Mouse (Mus musculus): ENCODE data around the gene Prkcd.
A peak's percentile ranks its signal among the peaks of the same experiment; 100 is the strongest.
"Not testable (repeated sequence)": the region's sequence is repeated elsewhere in the genome, so short reads cannot be mapped to it uniquely, and the experiment has no call there.

The Prkcd gene

DNA sequence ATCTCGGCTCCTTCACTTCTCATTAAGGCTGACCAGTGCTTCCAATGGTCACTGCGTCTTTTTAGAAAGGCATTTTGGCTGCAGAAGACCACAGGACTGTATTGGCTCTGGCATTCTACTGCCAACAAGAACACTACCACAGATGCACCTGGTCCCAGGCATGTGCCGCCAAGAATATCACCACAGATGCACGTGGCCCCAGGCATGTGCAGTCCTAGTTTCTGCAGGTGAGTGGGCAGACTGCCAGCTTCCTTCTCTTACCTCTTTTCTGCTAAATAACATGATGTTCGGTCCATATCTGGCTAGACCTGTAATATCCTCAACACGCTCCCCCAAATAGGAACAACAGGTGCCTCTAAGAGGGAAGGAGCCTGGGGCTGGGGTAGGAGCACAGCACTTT lies 17.8 kb downstream of the Prkcd start:
- peak; percentile 60 for DNase-seq (ENCODE audit: low spot score)

DNA sequence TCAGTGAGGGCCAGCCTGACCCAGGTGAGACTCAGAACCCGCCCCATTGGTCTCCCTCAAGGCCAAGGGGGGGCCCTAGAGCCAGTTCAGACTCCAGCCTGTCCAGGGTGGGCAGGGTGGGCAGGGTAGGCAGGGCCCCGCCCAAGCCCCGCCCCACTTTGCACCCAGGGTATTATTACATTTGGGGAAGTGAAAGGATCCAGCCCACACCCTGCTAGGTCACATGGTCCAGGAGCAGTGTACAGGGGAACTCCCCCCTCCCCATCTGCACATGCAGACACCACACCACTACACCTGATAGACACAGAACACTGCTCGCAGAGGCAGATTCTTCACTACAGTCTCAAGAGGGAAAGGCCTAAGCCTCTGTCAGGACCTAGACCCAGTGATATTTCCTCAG lies 18.3 kb downstream of the Prkcd start:
- DNase-seq (ENCODE audit: low spot score), result no peak

DNA sequence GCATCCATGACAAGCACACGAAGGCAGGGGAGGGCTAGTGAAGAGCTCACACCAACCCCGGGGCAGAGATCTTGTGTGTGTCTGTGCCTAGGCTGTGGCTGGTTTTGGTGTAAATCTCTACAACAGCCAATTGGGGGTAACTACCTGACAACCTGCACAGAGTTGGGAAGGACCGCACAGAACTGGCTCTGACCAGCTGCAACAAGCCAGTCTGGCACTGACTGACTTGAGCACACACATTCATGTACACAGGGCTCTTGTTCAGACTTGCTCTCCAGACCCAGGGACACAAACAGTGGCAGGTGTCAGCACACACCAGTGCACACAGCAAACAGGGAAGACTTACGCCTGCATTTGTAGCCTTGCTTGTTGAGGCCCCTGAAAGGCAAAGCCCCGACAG lies 19.2 kb downstream of the Prkcd start:
- no peak for DNase-seq (ENCODE audit: low spot score)

DNA sequence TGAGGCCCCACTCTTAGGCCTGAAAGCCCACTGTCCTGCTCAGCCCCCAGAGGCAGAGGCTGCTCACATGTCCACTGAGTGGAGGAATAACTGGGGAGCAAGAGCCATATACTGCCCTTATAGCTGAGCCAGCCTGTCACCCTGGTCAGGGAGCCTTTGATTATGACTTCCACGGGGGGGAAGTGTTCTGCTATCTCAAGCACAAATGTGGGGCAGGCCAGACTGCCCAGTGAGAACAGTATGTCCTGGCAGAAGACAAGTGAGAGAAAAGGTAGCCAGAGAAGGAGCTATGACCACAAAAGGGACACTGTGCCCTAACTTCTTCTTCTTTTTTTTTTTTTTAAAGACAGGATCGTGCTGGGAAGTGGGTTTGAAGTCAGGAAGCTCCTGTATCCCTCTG lies 28.9 kb downstream of the Prkcd start:
- DNase-seq (ENCODE audit: low spot score), result no peak

DNA sequence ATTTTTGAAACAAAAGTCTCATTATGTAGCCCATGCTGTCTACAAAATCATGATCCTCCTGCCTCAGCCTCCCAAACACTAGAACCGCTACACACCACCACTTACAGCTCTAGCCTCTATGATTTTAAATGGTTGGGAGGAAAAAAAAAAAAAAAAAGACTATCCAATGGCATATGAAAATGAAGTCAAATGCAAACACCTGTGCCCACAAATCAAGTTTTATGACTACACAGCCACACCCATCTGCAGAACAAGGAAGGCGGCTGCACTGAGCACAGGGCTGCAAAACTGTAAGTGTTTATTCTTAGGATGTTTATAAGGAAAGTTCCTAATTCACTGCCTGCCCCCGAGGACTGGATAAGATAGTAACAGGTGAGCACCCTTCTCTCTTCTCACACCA lies 29.6 kb downstream of the Prkcd start:
- no peak for DNase-seq (ENCODE audit: low spot score)

DNA sequence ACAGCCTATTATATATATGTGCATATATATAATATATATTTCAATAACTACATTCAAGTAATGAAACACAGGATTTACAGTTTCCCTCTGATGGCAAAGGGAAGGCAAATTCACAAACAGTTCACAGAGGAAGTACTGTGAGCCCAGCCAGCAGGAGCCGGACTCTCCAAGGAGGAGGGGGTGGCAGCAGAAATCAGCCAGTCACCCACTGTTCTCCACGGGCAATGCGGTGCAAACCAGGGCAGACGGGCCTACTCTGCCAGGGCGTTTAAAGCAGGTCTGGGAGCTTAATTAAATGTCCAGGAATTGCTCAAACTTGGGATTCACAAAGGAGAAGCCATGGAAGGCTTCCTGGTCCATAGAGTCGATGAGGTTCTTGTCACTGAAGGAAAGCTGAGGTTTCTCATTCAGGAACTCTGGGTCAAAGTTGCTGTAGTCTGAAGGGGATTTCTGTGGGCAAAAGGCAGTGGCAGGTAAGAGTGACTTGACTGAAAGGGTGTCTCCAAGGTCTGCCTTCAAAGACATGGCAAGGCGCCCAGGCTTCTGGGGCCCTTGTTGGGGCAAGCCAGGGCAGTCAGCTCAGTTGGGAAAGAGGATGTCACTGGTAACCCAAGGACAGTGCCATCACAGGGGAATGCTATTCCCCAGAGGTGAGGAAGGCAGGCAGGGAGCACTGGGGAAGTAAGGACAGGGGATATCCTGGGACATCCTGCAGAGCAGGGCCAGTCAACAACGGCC lies 30.3 kb downstream of the Prkcd start:
- no peak for DNase-seq (ENCODE audit: low spot score)

DNA sequence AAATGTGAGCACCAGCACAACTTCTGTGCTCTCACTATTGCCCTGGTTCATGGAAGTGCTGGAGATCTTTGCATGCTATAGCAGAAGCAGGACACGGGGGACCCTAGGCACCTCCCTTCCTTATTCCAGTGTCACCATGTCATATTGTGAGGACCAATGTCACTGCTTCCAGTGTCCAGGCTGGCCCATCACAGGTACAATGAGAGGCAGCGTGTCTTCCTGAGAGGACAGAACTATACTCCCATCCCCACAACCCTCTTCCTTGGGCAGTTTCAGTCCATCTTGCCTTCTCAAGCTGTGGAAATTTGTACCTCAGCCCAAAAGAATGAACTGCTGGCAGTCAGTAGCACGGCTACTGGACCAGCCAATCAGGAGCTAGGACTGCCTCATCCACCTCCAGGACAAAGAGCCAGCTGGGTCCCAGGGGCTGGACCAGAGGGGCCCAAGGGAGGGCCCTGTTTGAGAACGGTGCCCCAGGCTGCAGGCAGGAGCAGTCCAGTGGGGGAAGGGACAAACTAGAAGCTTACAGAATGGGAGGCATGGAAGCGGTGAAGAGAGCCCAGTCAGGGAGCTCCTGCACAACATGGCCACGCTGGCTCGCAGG lies 31.8 kb downstream of the Prkcd start:
- DNase-seq (ENCODE audit: low spot score), result peak; percentile 53

DNA sequence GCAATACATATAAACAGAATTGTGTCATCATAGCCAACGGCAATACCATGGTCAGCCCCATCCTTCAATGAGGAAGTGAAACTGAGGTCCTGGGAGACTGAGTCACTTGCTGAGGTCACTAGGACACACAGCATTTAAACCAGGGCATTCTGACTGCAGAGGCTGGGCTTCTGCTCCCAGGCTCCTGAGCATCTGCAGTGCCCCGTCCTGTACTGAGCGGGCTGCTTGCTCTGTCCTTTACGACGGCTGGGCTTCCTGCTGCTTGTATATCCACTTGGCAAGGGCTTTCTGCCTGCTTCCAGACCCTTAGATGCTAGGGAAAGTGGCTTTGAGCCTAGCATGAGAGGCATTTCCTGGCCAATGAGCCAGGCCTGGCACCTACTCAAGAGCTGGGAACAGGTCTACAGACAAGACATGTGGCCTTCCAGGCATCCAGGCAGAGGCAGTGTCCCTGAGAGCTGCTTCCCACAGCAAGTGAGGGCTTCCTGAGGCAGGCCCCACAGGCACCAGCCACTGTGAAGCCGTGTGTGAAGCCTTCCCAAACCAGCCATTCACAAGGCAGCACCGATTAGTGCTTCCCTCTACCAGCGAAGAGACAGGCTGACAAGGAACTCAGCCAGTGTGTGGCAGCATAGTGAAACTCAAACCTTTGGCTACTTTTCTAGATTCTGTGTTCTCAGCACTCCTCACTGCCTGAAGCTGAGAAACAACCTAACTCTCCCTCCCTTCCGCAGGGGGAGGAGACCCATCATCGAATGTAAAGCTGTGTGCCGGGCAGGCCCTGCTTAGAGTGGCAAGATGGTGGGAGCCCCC lies 32.5 kb downstream of the Prkcd start:
- peak; percentile 69 for DNase-seq (ENCODE audit: low spot score)

DNA sequence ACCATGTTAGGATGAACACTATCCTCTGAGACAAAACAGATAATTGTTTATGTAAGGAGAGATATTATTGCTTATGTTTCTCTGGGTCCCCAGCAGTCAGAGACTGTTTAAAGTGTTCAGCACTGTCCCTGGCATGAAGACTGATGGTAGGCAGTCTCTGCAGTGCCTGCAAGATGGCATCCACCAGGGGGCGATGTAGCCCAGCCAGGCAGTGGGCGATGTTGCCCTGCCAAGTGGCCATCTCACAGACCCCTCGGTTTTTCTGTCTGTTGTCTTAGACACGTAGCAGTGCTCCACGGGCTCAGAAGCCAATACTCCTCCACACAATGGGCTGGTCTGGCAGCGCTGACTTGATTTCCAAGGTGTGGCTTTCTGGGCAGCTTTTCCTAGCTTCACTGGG lies 34.6 kb downstream of the Prkcd start:
- peak; percentile 84 for DNase-seq (ENCODE audit: low spot score)

DNA sequence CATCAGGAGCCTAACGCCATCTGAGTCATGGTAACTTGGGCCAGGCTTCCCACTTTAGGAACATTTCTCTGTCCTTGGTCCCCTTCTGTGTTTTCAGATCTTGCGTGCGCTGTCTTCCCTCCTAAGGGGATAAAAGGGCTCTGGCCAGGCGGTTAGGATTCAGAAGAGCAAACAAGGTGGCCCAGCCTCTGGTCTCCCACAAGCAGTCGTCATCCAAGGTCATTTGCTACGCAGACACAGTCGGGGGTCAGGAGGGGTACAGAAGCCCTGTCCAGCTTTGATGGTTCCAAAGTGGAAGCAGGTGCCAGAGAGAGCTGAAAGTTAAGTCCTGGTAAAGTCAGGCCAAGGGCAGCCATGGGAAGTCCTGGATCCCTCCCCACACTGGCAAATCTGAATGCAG lies 35.1 kb downstream of the Prkcd start:
- no peak for DNase-seq (ENCODE audit: low spot score)

DNA sequence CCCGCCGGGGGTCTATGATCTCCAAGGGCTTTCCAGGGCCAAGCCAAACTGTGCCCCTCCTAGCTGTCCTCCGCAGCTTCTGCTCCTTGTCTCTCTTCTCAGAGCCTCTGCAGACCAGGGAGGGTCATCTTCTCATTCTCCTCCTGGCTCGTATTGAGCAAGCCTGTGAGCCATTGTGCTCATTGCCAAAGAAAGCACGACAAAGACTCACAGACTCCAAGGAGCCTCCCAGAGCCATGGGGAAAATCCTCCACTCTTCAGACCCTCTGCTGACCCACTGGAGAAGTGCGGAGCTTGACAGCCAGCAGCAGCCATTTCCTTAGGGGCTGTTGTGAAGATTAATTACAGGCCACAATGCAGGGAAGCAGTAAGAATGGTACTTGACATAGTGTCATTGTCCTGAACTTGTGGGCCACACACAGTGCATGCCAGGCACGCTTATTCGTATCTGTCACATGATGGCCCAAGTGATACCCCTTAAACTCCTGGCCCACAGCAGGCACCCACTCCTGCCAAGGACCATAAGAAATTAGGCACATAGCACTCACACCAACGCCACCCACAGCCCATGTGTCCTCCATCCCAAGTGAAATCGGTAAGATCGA lies 35.9 kb downstream of the Prkcd start:
- DNase-seq (ENCODE audit: low spot score), result no peak

DNA sequence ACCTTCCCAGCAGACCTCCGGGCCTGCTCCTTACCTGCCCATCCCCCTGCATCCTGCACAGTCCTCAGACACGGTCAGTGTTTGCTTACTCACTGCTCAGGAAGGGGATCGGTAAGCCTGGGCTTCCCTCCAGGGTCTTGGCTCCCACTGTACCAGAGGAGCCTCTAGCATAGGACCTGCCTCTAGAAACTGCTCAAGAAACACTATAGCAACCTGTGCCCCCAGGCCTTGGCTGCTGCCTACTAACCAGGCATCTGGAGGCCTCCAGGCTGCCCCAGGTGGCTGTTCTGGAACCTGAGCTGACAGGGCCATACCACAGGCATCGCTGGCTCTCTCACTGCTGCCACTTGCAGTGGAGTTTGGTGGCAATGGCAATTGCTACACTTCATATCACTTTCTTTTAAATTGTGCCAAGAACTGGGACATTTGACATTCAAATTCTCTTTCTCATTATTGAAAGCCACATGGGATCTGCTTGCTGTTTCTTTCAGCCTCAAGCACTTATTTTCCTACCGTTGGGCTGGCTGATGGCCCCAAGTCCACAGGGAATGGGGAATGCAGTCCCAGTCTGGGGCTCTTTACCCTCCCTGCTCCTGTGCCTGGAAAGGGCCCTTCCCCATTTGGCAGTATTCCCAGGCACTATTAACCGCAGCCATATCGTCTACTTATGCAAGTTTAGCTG lies 39.1 kb downstream of the Prkcd start:
- no peak for DNase-seq (ENCODE audit: low spot score)

DNA sequence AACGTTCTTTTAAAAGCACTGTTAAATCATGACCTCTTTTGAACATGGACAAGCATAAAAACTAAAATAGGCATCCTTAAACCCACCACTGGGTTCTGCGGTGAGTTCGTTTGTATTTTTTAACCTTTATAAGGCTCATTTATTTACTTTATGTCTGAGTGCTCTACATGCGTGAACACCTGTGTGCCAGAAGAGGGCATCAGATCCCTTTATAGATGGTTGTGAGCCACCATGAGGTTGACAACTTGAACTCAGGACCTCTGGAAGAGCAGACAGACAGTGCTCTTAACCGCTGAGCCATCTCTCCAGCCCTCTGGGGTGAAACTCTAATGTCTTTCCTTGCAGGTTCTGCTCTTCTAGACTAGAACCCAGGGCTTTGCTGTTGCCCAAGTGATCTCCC lies 40.7 kb downstream of the Prkcd start:
- no peak for DNase-seq (ENCODE audit: low spot score)

DNA sequence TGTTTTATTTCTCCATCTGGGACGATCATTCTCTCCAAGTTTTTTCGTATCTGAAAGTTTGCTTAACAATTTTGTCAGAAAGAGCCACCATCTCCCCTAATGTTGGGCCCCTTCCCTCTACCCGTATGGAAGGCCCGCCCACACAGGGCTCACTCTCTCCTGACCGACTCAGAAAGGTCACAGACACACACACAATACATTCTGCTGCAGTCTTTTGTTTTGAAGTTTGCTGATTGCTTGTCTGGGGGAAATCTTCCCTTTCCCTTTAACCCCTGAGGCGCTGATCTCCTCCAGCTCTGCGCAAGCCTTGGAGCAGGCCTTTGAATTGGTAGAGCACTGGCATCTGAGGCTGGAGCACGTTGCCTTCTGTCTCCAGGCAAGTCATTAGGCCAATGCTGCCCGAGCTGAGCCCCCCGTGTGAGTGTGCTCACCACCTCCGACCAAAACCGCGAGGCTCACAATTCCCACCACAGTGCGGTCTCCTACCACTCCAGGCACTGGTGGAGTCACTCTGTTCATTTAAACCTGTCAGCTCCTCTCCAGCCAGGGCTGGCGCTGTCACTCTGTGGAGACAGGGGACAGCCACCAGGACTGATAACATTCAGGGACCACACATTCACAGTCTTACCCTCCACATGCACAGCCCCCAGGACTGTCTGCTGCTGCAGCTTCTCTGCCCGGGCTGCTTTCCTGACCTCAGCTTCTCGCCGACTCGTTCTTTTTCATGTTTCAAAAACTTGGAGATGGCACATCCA lies 41.3 kb downstream of the Prkcd start:
- DNase-seq (ENCODE audit: low spot score), result no peak

DNA sequence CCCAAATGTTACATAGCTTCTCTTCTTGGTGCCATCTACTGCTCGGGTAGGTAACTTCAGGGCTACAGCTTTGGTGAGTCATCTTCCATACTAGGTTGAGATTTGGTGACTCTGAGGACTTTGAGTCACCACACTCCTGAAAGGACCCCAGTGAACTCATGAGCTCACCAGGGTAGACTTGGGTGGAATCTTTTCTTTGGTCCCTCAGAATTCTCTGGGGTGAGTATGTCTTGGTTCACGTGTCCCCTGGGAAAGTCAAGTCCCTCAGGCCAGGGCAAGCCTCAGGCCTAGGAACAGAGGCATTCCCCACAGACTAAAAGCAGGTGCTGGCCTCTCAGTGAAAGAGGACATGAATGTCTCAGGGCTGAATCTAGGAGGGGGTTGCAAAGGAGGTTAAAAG lies 41.9 kb downstream of the Prkcd start:
- no peak for DNase-seq (ENCODE audit: low spot score)

DNA sequence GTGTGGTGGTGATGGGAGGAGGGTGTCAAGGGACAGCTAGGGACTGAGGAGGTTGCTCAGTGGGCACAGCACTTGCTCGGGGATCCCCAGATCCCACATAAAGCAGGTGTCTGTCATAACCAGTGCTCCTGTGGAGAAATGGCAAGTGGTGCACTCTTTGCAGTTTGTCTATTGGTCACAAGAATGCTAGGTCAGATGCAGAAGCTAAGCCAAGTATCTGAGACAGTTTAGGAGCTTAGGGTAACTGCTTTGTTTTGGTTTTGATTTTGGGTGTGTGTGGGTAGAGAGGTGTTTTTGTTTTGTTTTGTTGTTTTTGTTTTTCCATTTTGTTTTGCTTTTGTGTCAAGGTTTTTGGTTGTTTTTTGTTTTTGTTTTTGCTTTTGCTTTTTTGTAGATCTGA lies 44.8 kb downstream of the Prkcd start:
- DNase-seq (ENCODE audit: low spot score), result no peak

DNA sequence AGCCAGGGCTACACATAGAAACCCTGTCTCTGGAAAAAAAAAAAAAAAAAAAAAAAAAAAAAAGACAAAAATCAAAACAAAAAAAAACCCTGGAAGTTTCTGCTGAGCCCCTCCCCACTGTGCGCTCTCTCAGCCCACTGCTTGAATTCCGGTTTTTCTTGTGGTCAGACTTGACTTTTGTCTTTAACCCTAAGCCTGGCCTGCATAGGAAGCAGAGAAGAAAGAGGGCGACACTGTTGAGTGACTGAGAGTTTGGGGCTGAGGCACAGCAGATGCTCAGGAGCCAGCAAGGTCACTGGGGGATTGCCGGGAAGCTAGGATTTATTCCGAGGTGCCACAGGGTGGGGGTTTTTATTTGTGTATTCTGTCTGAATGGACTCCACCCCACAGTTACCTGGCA lies 46.1 kb downstream of the Prkcd start:
- DNase-seq (ENCODE audit: low spot score), result no peak

DNA sequence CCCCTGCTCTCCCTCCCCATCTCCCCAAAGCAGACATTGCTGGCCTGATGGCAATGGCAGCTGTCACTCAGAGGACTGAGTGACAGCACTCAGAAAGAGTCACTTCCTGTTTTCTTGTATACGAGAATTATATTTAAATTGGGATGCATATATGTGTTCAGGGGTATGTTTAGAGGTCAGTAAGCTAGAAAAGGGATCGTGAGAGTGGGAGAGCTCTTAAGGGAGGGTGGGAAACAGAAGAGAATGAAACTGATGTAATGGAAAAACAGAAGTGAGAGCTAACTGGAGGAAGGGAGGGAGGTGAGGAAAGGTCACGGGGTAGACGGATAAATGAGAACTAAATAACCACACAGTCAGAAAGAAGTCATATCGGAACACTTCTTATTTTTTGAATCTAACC lies 46.8 kb downstream of the Prkcd start:
- no peak for DNase-seq (ENCODE audit: low spot score)

DNA sequence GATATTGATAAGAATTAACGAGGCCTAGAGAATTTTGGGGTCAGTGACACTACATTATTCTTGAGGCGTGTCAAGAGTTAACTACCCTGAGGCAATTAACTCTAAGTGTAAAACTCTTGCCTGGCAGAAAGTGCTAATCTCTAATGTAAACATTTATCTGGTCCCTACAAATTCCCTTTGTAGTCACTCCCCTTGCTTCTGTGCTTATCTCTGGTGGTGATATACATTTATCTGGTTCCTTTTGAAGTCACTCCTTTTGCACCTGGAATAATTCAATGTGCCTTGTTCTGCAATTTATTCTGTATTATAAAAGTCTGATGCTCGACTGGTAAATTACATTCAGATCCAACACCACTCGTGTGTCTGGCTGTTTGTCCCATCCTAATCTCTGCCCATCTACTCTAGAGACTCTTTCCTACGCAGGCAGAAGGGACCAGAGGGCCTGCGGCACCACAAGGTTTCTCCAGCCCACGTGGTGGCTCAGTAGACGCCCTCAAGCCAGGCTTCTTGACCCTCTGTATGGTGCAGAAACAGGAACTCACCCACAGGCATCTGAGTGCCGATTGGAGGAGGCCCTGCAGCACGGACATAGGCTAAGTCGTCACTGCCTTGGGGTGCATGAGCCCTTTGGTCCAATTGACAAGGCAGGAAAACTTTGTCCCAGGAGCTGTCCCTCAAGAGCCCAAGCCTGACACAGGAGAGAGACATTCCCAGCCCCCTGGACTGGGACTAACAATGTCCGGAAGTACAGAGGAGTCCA lies 48.5 kb downstream of the Prkcd start:
- not testable (repeated sequence) for DNase-seq (ENCODE audit: low spot score)

DNA sequence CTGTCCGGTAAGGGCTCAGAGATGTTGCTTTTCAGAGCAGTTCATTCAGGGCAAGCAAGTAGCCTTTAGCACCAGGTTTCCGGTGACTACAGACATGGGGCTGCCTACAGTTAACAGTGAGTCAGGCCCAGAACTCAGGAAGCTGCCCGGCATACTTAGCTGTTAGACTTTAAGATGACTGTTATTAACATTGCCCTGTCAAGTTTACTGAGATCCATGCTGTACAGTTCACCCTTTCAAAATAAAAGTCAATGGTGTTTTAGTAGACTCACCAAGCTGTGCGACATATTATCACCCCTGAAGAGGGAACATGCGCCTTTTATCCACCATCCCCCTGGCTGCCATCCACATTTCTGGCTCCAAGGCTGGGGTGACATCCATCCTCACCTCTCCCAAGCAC lies 49.8 kb downstream of the Prkcd start:
- no peak for DNase-seq (ENCODE audit: low spot score)

DNA sequence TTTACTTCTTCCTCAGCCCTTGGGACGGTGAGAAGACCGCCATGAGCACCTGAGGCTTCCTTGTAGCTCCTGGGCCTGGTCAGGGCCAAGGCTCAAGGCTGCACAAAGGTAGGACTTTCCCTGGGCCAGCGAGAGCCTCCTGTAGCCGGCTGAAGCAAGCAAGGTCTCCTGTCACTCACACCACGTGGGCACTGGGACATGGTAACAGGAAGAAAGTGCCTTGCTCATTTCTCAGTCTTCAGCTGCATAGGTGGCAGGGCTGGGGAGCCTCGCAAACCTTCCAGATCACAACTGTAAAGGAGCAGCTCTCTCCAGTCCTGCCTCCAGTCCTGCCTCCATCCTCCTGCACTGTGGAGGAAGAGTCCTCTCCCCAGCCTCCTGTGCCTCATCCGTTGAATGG lies 50.2 kb downstream of the Prkcd start:
- no peak for DNase-seq (ENCODE audit: low spot score)
